Mouse (Mus musculus) frontal cortex, postnatal 14 days (tissue): ENCODE data around the gene Kndc1.

Source experiments
- DNase-seq, 2 experiments: peaks; one replicate each; pipeline ENCODE4 v3.0.0; 2022; ENCODE audit warnings: low spot score in 2 of 2

The Kndc1 gene

DNA sequence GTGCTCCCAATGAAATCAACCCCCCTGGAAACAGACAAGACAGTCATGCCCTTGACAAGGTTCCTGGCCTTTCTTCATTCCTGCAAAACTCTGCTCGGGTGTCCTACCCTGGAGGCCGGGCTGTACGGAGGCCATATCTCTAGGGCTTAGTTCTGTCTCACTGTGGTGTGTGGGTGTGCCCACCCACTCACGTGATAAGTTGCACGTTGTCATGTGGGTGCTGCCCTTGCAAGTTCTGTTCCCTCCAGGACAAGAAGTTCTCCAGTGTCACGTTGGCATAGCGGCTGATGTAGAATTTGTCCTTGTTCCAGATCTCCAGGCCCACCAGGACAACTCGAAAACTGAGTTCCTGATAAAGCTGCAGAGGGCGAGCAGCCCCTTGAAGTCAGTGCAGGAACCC is 93.8 kb downstream of the Kndc1 start:
- no peak for DNase-seq

DNA sequence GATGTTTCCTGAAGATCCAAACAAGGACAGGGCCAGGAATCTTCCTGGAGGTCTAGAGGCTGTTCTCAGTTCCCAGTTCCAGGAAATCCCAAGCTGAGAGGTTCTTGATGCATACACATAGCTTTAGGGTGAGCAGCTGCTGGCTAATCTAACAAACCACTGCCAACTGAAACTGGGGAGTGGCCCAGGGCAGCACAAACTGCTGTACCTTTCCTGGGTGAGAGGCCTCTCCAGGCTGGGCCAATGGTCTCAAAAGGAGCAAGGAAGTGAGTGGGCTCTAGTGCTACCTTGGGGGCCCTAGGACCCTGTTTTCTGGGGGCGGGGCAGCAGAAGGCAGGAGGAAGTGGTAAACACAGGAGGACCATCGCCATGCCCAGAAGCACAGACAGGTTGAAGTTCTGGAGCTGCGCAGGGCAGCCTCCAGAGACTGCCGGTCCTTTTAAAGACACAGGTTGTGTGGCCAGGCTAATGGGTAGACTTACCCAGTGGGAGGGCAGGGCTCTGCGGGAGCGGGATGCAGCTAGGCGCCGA is 96.4 kb downstream of the Kndc1 start:
- DNase-seq = no peak
